In genomic region chr4:126967864-126968821, GRCm38 (mm10) we compare ENCODE assay signal across 8 mouse cellular contexts. TPM values are rescaled to one million over a fixed set of nuclear protein-coding genes. Genes with fewer than 3 reads are reported as not detected.
A peak's percentile ranks its signal among the peaks of the same experiment; 100 is the strongest.
DNase-seq lines count a peak whose midpoint lies in the region; ATAC-seq and TF ChIP-seq lines count a peak whose summit lies in the region.

TSS of gene Zmym4 (minus strand) at chr4:126968135.

- TF ChIP-seq CTCF in G1E (IDR thresholded peaks at IDR 0.05; ENCODE audit: low read depth, low read length) = no peak
- no peak; the same call in 1 of the 2 replicates for TF ChIP-seq CTCF in forebrain, postnatal 0 days (IDR thresholded peaks at IDR 0.05; ENCODE audit: low read depth)

- peak within 1 kb of the TSS; percentile 95 for H3K9ac ChIP-seq in forebrain, postnatal 0 days
- peak within 1 kb of the TSS; percentile 99 for H3K9ac ChIP-seq in lung, embryonic 16.5 days (ENCODE audit: low read length)

- 9% methylated on average over 46 of the region's 54 CpGs for WGBS in forebrain, postnatal 0 days
- WGBS in lung, embryonic 16.5 days = 5% methylated on average over 49 of the region's 54 CpGs

- peak; percentile 87 for DNase-seq in G1E (ENCODE audit: low spot score)
- DNase-seq in cerebellum, adult 18-20 months = peak; percentile 90 to 91
- peak; percentile 98 for DNase-seq in forebrain, postnatal 0 days
- peak; percentile 89 for DNase-seq in layer of hippocampus, adult 9-10 months (ENCODE audit: low spot score)
- DNase-seq in ovary, postnatal 10 days (ENCODE audit: low spot score) = peak; percentile 74
- peak; percentile 88 to 89 for DNase-seq in thymus, postnatal 10 days (ENCODE audit: low spot score in 2 of 2)

- H3K36me3 ChIP-seq in G1E (replicated peaks) = peaks cover 3% of the 10 kb centered on the region
- no peaks in the 10 kb centered on the region for H3K36me3 ChIP-seq in forebrain, postnatal 0 days (ENCODE audit: insufficient read depth)
- no peaks in the 10 kb centered on the region for H3K36me3 ChIP-seq in lung, embryonic 16.5 days (ENCODE audit: control insufficient read depth, insufficient read depth, low read length)

- H3K4me1 ChIP-seq in G1E (ENCODE audit: insufficient read depth, low read depth, low read length) = peaks cover 17% of the 10 kb centered on the region
- peaks cover 6% of the 10 kb centered on the region; the same call in 1 of the 2 replicates for H3K4me1 ChIP-seq in forebrain, postnatal 0 days (ENCODE audit: insufficient read depth)
- peaks cover 2% of the 10 kb centered on the region; the same call in 1 of the 2 replicates for H3K4me1 ChIP-seq in lung, embryonic 16.5 days (replicated peaks; ENCODE audit: control insufficient read depth, insufficient read depth, low read length)

- H3K27ac ChIP-seq in forebrain, postnatal 0 days (ENCODE audit: low read depth, low read length) = peak within 1 kb of the TSS; percentile 98
- H3K27ac ChIP-seq in lung, embryonic 16.5 days (ENCODE audit: low read length) = peak within 1 kb of the TSS; percentile 94

- H3K4me2 ChIP-seq in forebrain, postnatal 0 days (ENCODE audit: low read depth) = peak within 1 kb of the TSS; percentile 79
- peak within 1 kb of the TSS; percentile 84 for H3K4me2 ChIP-seq in lung, embryonic 16.5 days (ENCODE audit: low read depth, low read length)

- H3K4me3 ChIP-seq in G1E (ENCODE audit: low read depth, low read length) = peak within 1 kb of the TSS; percentile 85
- peak within 1 kb of the TSS; percentile 98 for H3K4me3 ChIP-seq in forebrain, postnatal 0 days (ENCODE audit: low read depth, low read length)
- peak within 1 kb of the TSS; percentile 95 for H3K4me3 ChIP-seq in lung, embryonic 16.5 days (ENCODE audit: low read length)

- ATAC-seq in G1E (ENCODE audit: extremely low read depth, insufficient number of reproducible peaks, low FRiP score, poor library complexity, severe bottlenecking) = peak; percentile 95
- peak; percentile 99 for ATAC-seq in forebrain, postnatal 0 days
- peak; percentile 97 for ATAC-seq in hematopoietic stem cell, adult 5-6 weeks (replicated peaks in 1 of 2; ENCODE audit: insufficient read depth in 1 of 2, low FRiP score in 2 of 2, low TSS enrichment in 1 of 2, low read depth in 1 of 2, poor library complexity in 2 of 2, severe bottlenecking in 2 of 2)
- ATAC-seq in lung, embryonic 16.5 days (ENCODE audit: low read depth) = peak; percentile 98

- peaks cover 2% of the 10 kb centered on the region; the same call in 1 of the 2 replicates for H3K27me3 ChIP-seq in G1E (ENCODE audit: insufficient read depth, low read length)
- H3K27me3 ChIP-seq in forebrain, postnatal 0 days (ENCODE audit: insufficient read depth, low read length) = no peaks in the 10 kb centered on the region
- no peaks in the 10 kb centered on the region for H3K27me3 ChIP-seq in lung, embryonic 16.5 days (ENCODE audit: control insufficient read depth, insufficient read depth, low read depth, low read length)

- H3K9me3 ChIP-seq in G1E (replicated peaks) = no peaks in the 10 kb centered on the region
- no peaks in the 10 kb centered on the region for H3K9me3 ChIP-seq in forebrain, postnatal 0 days (ENCODE audit: low read length)
- no peaks in the 10 kb centered on the region for H3K9me3 ChIP-seq in lung, embryonic 16.5 days (ENCODE audit: control insufficient read depth, low read length)

RNA-seq across cellular contexts. Expression of gene Zmym4, which starts in this region (rescaled TPM):
- total RNA-seq in G1E (2014; fragmentation: Nextera tagmentation) (81.3 and 90.0 TPM in 2 replicates), G1E (2017) (42.8 and 54.7 TPM in 2 replicates)
- 2.9 and 3.9 TPM in 2 replicates for polyA plus RNA-seq in G1E (2012)
- total RNA-seq in forebrain, postnatal 0 days (2014; rRNA removed) = 61.7 and 68.7 TPM in 2 replicates
- 11.7 and 17.3 TPM in 2 replicates for polyA plus RNA-seq in forebrain, postnatal 0 days (2015; fragmentation: Nextera tagmentation; extraction: Ambion mirVana)
- total RNA-seq in hematopoietic stem cell, adult 5-6 weeks (2017) = 60.9 and 107 TPM in 2 replicates
- 16.4 and 18.0 TPM in 2 replicates for polyA plus RNA-seq in lung, embryonic 16.5 days (2015; fragmentation: Nextera tagmentation; extraction: Ambion mirVana)

Comparison
In these comparisons a context has a peak if more than half of its experiments do, and no peak if none do; other contexts are left out.
1. Peak in every context shown above with its lines: DNase-seq, ATAC-seq, H3K4me3 ChIP-seq and H3K27ac ChIP-seq.